Mouse (Mus musculus): Measurements from ENCODE around the gene Slco1b2. TPM values are rescaled to one million over a fixed set of nuclear protein-coding genes. Genes with fewer than 3 reads are reported as not detected.

The Slco1b2 gene
- polyA plus RNA-seq, 1 experiment from 2014 or later, result not detected

DNA sequence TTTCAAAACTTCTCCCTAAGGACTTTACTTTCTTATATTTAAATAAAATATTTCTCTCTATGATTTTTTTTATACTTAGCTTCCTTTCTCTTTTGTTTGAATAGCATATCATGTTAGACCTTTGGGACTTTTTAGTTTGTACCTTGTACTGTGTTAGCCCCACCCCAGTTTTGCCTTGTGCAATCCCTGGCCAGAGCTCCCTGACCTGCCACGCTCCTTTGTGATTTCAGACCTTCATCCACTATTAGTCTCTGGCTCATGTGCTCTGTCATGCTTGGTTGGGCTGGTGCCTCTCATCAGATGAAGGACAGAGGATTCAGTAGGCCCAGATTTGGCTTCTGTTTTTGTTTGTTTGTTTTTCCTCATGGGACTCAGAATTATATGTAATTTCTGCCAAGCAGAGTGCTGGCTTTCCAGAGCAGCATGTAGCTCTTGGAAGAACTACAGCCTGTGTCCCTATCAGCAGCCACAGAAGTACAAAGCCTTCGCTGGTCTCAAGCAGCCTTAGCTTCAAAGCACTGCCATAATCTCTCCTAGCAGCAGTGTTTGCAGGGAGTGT, 18.5 kb upstream of the Slco1b2 start:
- H3K4me2 ChIP-seq, result no peak overlapping the region
- H3K27ac ChIP-seq (ENCODE audit: low read depth), result no peak overlapping the region
- no peaks in the 10 kb centered on the region for H3K4me1 ChIP-seq (ENCODE audit: insufficient read depth)
- H3K36me3 ChIP-seq (ENCODE audit: insufficient read depth), result no peaks in the 10 kb centered on the region
- H3K4me3 ChIP-seq (ENCODE audit: low read depth, low read length), result no peak overlapping the region
- H3K27me3 ChIP-seq (ENCODE audit: insufficient read depth, low read length), result no peaks in the 10 kb centered on the region
- H3K9ac ChIP-seq, result no peak overlapping the region
- 58% methylated on average over 2 of the region's 2 CpGs for WGBS
- DNase-seq (no peak), ATAC-seq (ENCODE audit: insufficient read depth) (no peak)
- TF ChIP-seq CTCF (IDR thresholded peaks at IDR 0.05; ENCODE audit: low read depth), result no peak
- H3K9me3 ChIP-seq (ENCODE audit: low read depth, low read length), result no peaks in the 10 kb centered on the region

DNA sequence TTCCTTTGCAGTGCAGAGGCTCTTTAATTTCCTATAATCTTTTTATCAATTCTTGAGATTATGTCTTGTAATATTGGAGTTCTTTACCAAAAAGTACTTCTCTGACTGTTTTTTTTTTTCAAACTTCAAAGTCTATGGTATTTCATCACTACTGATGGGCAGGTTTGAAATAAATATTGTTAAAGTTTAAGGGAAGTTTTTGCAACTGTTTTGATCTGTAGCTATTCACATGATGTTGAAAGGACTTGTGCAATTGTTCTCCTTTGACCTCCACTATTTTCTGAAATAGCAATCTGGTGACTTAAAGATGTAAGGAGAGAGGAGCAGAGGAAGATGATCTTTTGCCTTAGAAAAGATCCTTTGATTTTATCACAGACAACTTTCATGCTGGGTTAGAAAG, 15.3 kb upstream of the Slco1b2 start:
- ATAC-seq (ENCODE audit: insufficient read depth) (no peak), DNase-seq (no peak)
- H3K9me3 ChIP-seq (ENCODE audit: low read depth, low read length), result no peaks in the 10 kb centered on the region
- no peaks in the 10 kb centered on the region for H3K27me3 ChIP-seq (ENCODE audit: insufficient read depth, low read length)
- no peak overlapping the region for H3K4me3 ChIP-seq (ENCODE audit: low read depth, low read length)
- no peak overlapping the region for H3K9ac ChIP-seq
- H3K4me2 ChIP-seq, result no peak overlapping the region
- H3K4me1 ChIP-seq (ENCODE audit: insufficient read depth), result no peaks in the 10 kb centered on the region
- H3K36me3 ChIP-seq (ENCODE audit: insufficient read depth), result no peaks in the 10 kb centered on the region
- no peak overlapping the region for H3K27ac ChIP-seq (ENCODE audit: low read depth)
- no peak for TF ChIP-seq CTCF (IDR thresholded peaks at IDR 0.05; ENCODE audit: low read depth)

DNA sequence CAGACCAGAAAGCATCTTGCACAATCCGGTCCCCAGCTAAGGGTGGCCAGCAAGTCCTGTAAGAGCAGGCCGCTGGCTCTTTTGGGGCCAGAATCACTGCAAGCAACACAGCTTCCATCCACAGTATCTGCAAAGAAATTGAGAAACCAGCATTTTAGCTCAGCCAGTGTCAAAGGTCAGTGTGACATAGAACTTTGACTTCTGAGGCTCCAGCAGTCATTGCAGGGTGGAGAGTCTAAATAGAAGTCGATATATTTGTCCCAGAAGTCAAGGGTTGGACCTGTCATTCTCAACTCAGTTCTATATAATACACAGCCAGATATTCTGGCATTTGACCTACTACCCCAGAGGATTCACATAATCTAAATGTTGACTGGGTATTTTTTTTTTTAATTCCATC, 14.0 kb upstream of the Slco1b2 start:
- 83% methylated on average over 3 of the region's 3 CpGs for WGBS
- no peaks in the 10 kb centered on the region for H3K27me3 ChIP-seq (ENCODE audit: insufficient read depth, low read length)
- DNase-seq, result no peak

DNA sequence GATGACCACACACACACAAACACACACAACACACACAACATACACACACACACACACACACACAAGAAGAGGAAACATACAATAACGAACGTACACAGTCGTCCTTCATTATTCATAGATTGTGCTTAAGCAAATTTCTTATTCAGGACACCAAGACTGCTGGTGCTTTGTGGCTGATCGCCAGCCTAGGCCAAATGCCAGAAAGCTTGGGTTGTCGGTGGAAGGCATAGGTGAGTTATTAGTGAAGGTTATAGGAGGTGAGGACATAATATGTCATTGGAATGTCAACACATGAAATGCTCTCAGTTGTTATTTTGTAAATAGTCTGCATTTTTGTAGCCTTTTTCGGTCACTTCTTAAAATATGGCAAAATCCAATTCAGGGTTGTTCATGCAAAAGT, 3.6 kb downstream of the Slco1b2 start:
- H3K4me1 ChIP-seq (ENCODE audit: insufficient read depth), result no peaks in the 10 kb centered on the region
- no peak overlapping the region for H3K9ac ChIP-seq
- DNase-seq, result peak; percentile 7
- no peak overlapping the region for H3K27ac ChIP-seq (ENCODE audit: low read depth)
- no peak for TF ChIP-seq CTCF (IDR thresholded peaks at IDR 0.05; ENCODE audit: low read depth)
- no peaks in the 10 kb centered on the region for H3K27me3 ChIP-seq (ENCODE audit: insufficient read depth, low read length)
- no peak for ATAC-seq (ENCODE audit: insufficient read depth)
- 81% methylated on average over 6 of the region's 6 CpGs for WGBS
- H3K4me2 ChIP-seq, result no peak overlapping the region
- no peaks in the 10 kb centered on the region for H3K36me3 ChIP-seq (ENCODE audit: insufficient read depth)
- no peaks in the 10 kb centered on the region for H3K9me3 ChIP-seq (ENCODE audit: low read depth, low read length)
- no peak overlapping the region for H3K4me3 ChIP-seq (ENCODE audit: low read depth, low read length)

More for the DNA sequence above, 14.0 kb upstream of the Slco1b2 start:
- ATAC-seq (ENCODE audit: insufficient read depth), result no peak
- no peak for TF ChIP-seq CTCF (IDR thresholded peaks at IDR 0.05; ENCODE audit: low read depth)
- Histone ChIP-seq H3K4me1 (ENCODE audit: insufficient read depth) (no peaks in the 10 kb centered on the region), H3K27ac (ENCODE audit: low read depth) (no peak overlapping the region), H3K4me3 (ENCODE audit: low read depth, low read length) (no peak overlapping the region), H3K4me2 (no peak overlapping the region), H3K9me3 (ENCODE audit: low read depth, low read length) (no peaks in the 10 kb centered on the region), H3K9ac (no peak overlapping the region), H3K36me3 (ENCODE audit: insufficient read depth) (no peaks in the 10 kb centered on the region)

DNA sequence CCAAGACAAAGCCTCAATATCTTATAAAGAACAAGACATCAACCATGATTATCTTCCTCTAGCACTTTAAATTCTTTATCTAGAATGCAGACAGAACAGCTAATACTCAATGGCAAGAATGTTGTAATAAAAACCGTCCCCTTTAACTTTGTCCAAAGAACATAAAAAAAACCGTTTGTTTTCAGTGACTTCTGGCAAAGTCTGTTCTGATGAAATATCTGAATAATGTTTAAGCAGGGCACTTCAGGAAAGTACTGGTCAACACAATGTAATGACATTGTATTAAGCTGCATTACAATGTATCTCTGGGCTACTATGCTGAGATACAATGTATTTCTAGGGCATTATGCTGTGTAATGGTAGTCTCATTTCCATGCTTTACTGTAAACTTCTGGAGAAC, 5.9 kb downstream of the Slco1b2 start:
- no peak for TF ChIP-seq CTCF (IDR thresholded peaks at IDR 0.05; ENCODE audit: low read depth)
- no peaks in the 10 kb centered on the region for H3K36me3 ChIP-seq (ENCODE audit: insufficient read depth)
- peak; percentile 6 for DNase-seq
- H3K9ac ChIP-seq, result no peak overlapping the region
- ATAC-seq (ENCODE audit: insufficient read depth), result no peak
- H3K27ac ChIP-seq (ENCODE audit: low read depth), result no peak overlapping the region
- no peak overlapping the region for H3K4me3 ChIP-seq (ENCODE audit: low read depth, low read length)
- 27% methylated on average over 2 of the region's 2 CpGs for WGBS
- H3K4me1 ChIP-seq (ENCODE audit: insufficient read depth), result no peaks in the 10 kb centered on the region
- no peaks in the 10 kb centered on the region for H3K9me3 ChIP-seq (ENCODE audit: low read depth, low read length)
- H3K4me2 ChIP-seq, result no peak overlapping the region
- no peaks in the 10 kb centered on the region for H3K27me3 ChIP-seq (ENCODE audit: insufficient read depth, low read length)

DNA sequence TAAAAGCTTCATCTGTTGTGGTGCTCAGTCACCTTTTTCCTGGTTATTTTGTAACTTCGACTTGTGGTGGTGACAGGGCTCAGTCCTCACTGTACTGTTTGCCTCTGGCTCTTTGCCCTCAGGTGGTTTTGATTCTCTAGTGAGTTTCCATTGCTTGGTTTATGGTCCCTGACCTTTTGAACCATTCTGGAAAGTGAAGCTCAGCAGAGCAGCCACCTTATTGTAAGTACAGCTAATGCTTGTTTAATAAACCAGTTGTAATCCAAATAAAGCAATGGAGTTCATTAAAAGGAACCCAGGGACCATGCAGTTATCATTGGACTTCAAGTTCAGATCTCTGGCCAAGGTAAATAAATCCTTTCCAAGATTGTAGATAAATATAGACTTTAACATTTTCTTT, 11.3 kb downstream of the Slco1b2 start:
- WGBS, result 57% methylated on average over 1 of the region's 1 CpGs
- Histone ChIP-seq H3K4me2 (no peak overlapping the region), H3K27me3 (ENCODE audit: insufficient read depth, low read length) (no peaks in the 10 kb centered on the region), H3K4me1 (ENCODE audit: insufficient read depth) (no peaks in the 10 kb centered on the region), H3K9me3 (ENCODE audit: low read depth, low read length) (no peaks in the 10 kb centered on the region), H3K36me3 (ENCODE audit: insufficient read depth) (no peaks in the 10 kb centered on the region), H3K27ac (ENCODE audit: low read depth) (no peak overlapping the region), H3K9ac (no peak overlapping the region), H3K4me3 (ENCODE audit: low read depth, low read length) (no peak overlapping the region)
- no peak for TF ChIP-seq CTCF (IDR thresholded peaks at IDR 0.05; ENCODE audit: low read depth)
- DNase-seq, result no peak
- ATAC-seq (ENCODE audit: insufficient read depth), result no peak

DNA sequence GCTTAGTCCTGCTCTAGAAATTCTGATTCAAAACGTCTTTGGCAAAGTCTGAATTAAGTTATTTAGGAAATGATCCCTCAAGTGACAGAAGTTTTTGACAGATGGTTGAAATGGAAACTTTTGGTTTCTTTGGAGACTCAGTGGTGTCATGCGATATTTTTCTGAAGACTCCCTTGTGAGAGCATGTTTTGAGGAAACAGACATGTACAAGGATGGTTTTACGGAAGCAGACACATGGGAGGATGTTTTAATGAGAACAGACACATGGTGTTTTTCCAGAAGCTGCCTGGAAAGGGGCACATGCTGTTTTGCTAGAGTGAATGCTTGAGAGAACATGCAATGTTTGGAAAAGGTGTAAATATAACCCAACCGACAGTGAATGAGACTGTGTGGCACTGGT, 57.7 kb downstream of the Slco1b2 start:
- Histone ChIP-seq H3K4me2 (no peak overlapping the region), H3K27me3 (ENCODE audit: insufficient read depth, low read length) (no peaks in the 10 kb centered on the region), H3K36me3 (ENCODE audit: insufficient read depth) (no peaks in the 10 kb centered on the region), H3K27ac (ENCODE audit: low read depth) (no peak overlapping the region), H3K9ac (no peak overlapping the region), H3K9me3 (ENCODE audit: low read depth, low read length) (no peaks in the 10 kb centered on the region), H3K4me3 (ENCODE audit: low read depth, low read length) (no peak overlapping the region), H3K4me1 (ENCODE audit: insufficient read depth) (no peaks in the 10 kb centered on the region)
- DNase-seq (no peak), ATAC-seq (ENCODE audit: insufficient read depth) (no peak)
- TF ChIP-seq CTCF (IDR thresholded peaks at IDR 0.05; ENCODE audit: low read depth), result no peak
- 54% methylated on average over 4 of the region's 4 CpGs for WGBS

DNA sequence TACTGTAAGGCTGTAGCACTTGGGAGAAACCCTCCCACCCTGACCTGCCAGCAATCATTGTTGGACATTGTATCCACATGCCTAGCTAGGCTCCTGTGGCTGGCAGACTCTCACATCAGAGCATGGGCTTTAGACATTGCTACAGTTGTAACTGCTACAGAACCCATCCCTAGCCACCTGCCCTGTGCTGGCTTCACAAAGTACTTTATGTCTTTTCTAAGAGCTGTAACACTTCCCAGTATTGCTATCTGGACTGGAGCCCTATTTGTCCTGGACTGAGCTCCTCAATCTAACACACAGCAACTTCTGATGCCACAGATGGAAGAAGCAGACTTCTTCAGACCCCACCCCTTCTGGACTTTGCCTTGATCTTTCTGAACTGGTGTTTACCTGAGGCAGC, 61.9 kb downstream of the Slco1b2 start:
- no peaks in the 10 kb centered on the region for H3K36me3 ChIP-seq (ENCODE audit: insufficient read depth)
- no peak overlapping the region for H3K4me3 ChIP-seq (ENCODE audit: low read depth, low read length)
- no peaks in the 10 kb centered on the region for H3K27me3 ChIP-seq (ENCODE audit: insufficient read depth, low read length)
- H3K9me3 ChIP-seq (ENCODE audit: low read depth, low read length), result no peaks in the 10 kb centered on the region
- H3K4me1 ChIP-seq (ENCODE audit: insufficient read depth), result no peaks in the 10 kb centered on the region
- H3K4me2 ChIP-seq, result no peak overlapping the region
- no peak overlapping the region for H3K27ac ChIP-seq (ENCODE audit: low read depth)
- DNase-seq (no peak), ATAC-seq (ENCODE audit: insufficient read depth) (no peak)
- no peak overlapping the region for H3K9ac ChIP-seq
- TF ChIP-seq CTCF (IDR thresholded peaks at IDR 0.05; ENCODE audit: low read depth), result no peak

Other genes with a start within 250 kb of the Slco1b2 start
- 0.18 TPM in 1 of 2 replicates, not detected in the other for gene Slco1c1, start 105.2 kb upstream of the Slco1b2 start, polyA plus RNA-seq (2014; fragmentation: Nextera tagmentation; extraction: Ambion mirVana)
- not detected in 2 replicates for gene Gm5724, start 144.3 kb downstream of the Slco1b2 start, polyA plus RNA-seq (2014; fragmentation: Nextera tagmentation; extraction: Ambion mirVana)
- gene Slco1a4, start 226.7 kb downstream of the Slco1b2 start, polyA plus RNA-seq (2014; fragmentation: Nextera tagmentation; extraction: Ambion mirVana), result not detected in 2 replicates

Data from lung, embryonic 14.5 days (tissue).